Mouse (Mus musculus): ENCODE results near the gene D7Ertd443e.
A peak's percentile ranks its signal among the peaks of the same experiment; 100 is the strongest.

Gene D7Ertd443e

DNA sequence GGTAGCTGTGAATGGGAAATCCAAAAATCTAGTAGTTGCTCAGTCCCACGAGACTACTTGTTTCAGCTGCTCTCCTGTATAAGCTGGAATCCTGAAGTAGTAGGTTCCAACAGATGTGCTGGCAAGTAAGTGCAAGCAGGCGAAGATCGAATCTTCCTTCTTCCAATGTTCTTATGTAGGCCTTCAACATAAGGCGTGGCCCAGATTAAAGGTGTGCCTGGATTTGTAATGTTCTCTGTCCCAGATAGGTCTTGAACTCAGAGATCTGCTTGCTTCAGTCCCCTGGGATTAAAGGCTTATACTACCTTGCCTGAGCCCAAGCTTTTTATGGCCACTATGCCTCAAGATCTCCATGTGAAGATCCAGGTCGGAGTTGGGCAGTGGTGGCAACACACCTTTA is at the start of gene D7Ertd443e:
TSS of gene D7Ertd443e (minus strand) at position 101 of the 400 bp plus-strand sequence.
- DNase-seq = no peak

DNA sequence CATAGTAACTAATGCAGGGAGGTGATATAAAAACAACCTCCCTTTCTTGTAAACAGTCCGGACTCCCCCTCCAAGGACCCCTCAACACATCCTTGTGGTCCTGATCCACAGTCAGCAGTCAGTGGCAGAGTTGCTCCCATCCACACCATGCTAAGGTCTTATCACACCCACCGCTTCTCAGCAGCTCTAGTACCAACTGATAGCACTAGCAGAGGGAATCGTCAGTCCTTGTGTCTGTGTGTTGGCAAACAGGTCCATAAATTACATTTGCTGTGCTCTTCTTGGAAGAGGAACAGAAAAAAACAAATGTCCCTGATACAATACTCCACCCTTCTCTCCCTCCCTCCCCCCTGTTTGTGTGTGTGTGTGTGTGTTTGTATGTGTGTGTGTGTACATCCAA is 46.2 kb upstream of the D7Ertd443e start:
- DNase-seq = no peak

DNA sequence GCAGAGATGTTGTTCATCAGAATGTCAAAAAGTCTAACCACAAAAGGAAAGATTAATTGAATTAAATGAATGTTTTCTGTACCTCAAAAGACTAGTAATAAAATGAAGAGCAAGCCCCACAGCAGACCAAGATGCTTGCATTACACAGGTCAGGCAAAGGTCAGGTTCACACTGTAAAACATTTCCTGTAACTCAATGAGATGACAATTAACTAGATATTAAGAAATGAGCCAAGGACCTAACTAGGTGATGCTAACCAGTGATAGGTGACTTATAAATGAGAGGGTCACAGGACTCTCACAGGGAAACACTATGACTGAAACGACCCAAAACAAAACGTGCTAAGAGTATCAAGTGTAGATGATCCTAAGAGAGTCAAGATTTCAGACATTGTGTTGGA is 43.2 kb upstream of the D7Ertd443e start:
- no peak for DNase-seq

DNA sequence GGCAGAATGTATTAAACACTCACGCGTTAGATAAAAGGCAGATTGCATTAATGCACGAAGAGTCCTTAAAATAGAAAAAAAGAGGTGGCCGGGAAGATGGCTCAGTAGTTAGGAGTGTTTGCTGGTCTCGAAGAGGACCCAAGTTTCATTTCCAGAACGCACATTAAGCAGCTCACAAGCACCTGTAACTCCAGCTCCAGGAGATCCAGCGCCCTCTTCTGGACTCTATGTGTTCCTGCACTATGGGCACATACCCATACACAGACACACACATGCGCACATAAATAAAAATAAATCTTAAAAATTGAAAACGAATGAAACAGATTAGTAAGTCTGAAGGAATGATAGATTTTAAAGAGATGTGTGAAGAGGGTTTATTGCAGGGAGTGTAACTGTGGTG is 29.6 kb upstream of the D7Ertd443e start:
- DNase-seq = no peak

DNA sequence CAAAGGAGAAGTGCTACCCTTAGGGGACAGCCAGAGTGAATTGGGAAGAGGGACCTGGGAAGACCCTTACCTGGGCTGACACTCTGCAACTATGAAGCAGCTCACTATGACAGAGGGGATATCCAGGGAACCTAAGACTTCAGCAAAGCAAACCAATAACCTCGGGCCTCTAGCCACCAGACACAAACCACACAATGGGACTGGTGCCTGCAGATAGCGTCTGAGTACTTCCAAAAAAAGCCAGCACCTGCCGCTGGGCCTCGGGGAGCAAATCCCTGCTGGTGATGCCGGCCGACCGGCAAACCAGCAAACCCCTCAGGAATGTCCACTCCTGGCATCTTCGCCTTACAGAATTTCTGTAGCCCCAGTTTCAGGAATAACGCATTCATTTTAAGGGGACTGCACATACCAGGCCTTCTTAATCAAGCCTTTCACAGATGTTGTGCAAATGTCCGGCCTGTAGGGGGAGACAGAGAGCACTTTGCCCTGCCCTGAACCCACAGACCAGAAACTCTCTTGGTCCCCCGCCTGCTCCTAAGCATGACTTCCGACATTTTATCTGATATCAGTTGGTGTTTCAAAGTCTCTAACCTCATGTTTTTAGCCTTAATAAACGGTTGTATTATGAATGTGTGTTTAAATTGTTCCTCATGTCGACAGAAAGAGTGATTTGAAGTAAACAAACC is 28.7 kb upstream of the D7Ertd443e start:
- peak in 1 of 2 experiments; percentile 6 for DNase-seq

DNA sequence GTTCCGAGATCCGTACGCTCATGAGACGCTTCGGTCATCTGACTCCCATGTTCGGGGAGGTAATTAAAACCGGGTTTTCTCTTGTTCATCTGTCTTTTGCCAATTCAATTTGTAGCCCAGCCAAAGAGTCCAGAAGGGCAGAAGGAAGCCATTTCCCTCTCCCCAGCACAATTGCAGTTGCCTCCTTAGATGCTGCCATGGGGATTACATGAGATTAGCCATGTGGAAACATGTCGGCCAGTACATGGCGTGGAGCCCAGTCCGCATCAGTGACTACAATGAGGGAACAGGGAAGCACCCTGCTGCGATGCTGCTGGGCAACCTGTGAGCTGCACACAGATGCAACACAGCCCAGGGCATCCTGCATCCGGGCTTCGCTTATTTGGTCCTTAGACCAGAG is 23.2 kb upstream of the D7Ertd443e start:
- peak; percentile 74 to 80 for DNase-seq

DNA sequence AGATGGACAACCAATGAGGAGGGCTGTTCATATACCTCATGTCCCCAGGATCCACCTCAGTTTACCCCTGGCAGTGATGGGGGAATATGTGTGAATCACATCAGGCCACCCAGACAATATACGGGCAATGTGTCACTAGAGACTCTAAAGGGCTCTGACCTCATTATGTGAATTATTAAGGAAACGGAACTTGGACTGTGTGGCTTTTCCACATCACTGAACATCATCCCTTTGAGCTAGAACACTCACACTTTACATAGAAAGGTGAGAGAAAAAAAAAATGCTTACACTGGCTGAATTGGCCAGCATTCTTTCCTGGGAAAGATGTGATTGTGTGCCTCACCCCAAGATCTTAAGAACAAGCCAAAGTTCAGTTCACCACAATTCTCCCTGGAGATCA is 15.3 kb upstream of the D7Ertd443e start:
- no peak for DNase-seq

DNA sequence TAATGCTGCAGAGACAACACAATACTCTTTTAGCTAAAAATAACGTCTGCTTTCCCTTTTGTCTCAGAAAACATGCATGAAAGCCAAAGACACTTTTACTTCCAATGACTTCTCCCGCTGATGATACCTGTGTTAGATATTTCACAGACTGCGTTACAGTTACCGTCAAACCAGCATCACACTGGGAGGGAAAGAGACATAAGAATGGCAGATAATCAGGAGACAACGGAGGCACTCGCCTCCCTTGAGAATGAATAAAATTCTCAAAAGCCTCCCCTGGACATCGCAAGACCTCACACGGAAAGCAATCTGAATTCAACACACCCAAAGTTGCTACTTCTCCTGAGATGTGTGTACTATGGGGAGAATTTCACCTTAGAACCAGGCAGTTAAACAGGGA is 11.3 kb upstream of the D7Ertd443e start:
- no peak for DNase-seq

DNA sequence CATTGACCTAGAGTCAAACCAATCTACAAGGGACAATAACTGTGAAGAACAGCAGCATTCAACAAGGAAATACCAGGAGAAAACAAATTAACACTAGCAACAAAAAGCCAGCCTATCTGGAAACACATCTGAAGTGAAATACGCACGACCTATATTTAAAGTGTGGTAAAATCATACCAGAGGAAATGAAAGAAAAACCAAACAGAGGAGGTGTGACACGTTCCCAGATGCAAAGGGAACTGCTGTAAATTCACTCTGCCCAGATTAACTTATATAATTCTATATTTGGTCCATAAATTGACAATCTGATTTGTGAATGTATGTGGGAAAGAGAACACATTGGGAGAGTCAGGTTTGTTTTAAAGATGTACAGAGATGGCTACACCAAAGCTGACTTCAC is 2.7 kb downstream of the D7Ertd443e start:
- DNase-seq = no peak

DNA sequence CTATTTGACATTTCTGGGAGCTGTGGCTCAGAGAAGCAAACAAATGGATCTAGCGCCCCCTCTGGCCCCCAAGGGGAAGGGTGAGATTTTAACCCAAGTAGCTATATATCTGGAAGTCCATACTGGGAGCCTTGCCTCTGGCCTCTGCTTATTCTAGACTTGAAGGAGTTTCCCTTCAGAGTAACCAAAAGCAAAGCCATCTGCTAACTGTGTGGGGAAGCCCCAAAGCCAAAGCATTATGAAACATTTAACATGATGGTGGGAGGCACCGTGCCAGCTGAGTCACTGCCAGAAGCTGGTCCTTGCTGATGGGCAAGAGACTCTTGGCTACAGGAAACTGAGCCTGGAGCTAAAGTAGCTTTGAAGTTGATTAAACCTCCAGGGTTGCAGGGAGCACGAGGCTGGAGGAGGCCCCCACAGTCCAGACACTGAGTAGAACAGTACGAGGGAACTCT is 4.0 kb downstream of the D7Ertd443e start:
- peak; percentile 58 to 70 for DNase-seq

DNA sequence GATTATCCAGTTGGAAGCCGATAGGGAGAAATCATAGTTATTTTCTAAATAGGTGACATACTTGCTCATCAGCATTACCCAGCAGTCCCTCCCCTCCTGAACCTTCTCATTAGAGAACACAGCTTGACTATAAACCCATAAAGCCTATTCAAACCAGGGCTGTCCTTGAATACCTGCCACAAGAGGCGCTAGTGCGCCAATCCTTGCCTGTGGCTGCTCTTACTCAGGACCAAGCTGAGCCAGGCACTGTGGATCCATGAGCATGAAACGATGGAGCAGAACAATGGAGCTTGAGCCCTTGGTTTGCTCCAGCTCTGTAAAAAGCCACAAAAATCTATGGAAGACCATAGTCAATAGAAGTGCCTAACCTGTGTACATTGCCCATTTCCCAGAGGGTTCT is 7.2 kb downstream of the D7Ertd443e start:
- DNase-seq = peak; percentile 44 to 50

DNA sequence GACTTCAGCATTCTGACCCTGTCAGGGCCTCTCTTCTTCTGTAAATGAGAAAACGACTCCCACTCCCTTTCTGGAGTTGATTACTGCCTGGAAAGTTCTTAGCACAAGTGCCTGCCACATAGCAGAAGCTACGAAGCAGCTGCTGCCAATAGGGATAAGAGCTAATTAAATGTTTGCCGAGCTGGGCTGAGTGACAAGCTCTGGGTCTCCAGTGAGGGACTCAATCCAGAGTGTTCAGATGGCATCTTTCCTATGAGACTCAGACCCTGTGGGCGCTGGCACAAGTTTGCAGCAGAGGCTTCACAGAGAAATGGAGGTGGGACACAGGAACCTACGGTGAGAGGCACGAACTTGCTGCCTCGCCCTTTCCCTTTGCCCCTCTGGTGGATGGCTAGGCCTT is 8.7 kb downstream of the D7Ertd443e start:
- no peak for DNase-seq

DNA sequence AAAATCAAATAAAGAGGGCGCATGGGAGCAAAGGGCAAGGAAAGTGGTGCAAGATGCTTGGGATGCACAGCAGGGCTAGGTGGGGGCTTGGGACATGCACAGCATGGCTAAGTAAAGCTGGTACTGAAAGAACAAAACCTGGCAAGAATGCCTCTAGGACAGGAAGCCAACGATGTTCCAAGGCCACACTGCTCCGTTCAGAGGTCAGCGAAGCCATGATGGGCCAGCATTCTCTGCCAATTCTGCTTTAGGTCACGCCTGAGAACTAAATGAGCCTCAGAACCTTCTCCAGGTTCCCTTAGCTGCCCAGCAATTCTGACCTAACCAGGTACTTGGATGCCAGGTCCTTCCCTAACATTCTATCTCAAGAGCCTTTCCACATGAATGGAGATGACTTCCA is 13.2 kb downstream of the D7Ertd443e start:
- DNase-seq = no peak

DNA sequence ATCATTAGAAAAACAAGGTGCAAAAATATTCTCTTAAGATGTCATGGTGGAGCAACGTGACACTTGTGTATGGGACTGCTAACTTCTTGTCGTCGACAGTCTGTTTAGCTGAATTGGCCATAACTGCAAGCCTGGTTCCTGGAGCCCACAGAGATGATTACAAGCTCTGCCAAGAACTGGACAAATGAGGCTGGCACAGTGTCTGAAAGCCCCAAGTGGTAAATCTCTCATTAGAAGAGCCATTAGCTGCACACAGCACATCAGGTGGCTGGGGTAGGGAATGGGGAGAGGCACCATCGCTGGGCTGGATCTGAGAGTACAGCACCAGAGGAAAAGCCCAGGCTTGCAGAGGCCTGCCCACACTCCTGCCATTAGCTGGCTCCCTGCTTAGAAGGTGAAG is 16.2 kb downstream of the D7Ertd443e start:
- no peak for DNase-seq

DNA sequence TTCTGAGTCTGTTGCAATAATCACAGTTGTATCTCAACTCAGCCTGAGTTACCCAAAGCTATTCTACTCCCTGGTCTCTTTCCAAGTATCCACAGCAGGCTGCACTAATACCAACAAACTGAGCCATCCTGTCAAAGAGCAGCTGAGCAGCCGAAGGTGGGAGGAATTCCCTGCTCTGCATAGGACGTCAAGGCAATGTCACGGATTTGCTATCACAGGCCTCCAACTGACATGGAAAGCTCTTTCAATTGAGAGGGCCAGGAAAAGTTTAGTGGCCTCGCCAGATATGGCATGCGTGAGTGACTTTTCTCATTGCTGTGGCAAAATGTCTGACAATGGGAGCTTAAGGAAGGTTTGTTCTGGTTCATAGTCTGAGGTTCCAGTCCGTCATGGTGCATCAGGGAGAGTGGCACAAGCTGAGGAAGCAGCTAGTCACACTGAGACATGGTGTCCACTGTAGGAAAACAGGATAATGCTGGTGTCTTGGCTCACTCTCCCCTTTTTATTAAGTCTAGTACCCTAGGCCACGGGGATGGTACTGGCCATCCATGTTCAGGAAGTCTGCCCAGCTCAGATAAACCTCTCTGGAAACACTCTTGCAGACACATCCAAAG is 23.1 kb downstream of the D7Ertd443e start:
- no peak for DNase-seq

DNA sequence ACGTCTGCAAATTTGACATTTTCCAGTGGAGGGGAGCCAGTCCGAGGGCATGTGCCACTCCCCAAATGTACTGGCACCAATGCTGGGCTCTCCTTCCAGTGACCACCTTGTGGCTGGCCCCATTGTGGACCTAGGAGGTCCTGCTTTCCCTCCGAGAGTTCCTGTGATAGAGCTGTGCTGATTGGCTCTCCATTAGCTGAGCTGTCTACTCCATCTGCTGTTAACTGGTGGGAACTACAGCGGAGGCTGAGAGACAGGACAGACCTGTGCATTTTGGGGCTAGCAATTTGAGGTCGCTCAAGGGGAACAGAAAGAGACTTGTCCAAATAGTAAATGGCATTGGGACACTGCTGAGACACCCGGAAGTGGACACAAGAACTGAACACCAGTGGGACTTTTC is 36.6 kb downstream of the D7Ertd443e start:
- DNase-seq = peak; percentile 38 to 61

DNA sequence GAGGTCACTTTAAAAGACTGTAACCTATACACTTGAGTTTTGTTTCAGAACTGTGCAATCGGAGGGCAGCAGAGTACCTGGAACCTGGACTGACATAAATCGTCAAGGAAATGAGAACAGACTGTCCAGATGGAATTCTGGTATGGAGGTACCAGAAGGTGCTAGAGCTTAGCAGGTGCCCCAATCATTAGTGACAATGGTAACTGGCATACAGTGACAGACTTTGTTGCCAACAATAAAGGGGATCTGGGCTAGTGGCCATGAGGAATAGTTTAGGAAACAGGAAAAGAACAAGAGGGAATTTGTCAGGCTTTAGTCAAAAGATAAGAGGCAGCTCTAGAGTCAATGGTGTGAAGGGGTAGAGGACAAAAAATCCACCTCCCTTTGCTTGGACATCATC is 43.3 kb downstream of the D7Ertd443e start:
- DNase-seq = peak; percentile 44 to 67

DNA sequence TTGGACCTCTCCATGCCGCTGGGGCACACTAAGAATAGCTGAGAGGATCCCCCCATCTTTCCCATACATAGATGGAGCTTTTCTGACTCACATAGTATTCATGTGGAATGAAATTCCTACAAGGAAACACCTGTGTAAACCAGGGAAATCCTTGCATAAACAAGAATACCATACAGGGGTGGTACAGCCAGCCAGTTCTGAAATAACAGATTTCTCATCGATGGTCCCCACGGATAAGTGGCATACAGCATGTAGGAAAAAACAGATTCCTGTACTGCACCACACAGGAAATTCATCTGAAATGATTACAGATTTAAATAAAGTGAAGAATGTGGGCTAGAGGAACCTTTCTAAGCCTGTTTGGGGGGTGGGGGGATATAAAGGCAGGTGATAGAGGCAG is 49.5 kb downstream of the D7Ertd443e start:
- no peak for DNase-seq

DNA sequence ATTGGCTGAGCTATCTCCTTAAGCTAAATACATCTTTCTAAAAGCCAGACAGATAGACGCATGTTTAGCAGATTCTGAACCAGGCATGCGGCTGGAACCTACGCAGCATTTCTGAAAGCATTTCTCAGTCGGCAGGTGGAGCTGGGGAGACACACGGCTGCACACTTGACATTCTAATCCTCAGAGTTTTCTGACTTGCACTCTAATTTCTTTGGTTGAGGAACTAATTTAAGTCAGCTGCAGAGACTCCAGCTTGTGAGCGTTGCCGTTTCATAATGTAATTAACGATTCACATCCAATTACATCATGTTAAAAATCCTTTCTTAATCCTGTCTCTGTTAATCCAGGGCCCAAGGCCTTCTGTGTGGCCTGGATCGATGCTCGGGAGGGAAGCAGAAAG is 64.5 kb downstream of the D7Ertd443e start:
- no peak for DNase-seq

DNA sequence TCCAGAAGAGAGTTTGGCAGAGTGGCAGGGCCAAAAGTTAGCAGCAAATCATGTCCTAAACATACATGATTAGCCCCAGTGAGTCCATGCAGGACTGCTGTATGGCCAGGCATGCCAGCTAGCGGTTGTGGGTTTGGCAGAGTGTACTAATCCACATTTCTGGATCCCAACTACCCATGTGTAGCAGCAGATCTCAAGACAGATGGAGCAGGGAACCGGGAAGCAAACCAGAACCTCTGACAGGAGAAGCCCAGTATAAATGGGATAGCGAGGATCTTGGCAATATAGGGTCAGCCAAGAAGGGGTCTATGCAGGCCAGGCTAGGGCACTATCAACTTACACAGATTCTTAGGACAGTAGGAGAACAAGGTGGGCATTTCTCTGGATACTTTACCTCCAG is 83.4 kb downstream of the D7Ertd443e start:
- peak; percentile 10 to 12 for DNase-seq

DNA sequence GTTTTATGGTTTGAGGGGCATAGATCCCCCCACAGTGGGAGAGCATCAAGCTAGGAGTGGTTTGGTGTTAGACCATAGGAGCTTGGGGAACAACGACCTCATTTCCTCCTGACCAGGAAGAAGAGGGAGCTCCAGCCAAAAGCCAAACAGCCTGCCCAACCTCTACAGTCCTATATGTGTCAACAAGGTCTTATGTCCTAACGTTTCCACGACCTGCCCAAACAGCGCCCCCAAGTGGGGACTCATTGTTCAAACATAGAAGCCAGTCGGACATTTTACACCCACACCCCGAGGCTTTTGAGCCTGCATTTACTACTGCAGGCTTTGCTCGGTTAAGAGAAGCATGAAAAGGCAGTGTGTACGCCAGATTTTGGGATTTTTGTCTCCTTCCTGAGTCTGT is 84.2 kb downstream of the D7Ertd443e start:
- DNase-seq = no peak

DNA sequence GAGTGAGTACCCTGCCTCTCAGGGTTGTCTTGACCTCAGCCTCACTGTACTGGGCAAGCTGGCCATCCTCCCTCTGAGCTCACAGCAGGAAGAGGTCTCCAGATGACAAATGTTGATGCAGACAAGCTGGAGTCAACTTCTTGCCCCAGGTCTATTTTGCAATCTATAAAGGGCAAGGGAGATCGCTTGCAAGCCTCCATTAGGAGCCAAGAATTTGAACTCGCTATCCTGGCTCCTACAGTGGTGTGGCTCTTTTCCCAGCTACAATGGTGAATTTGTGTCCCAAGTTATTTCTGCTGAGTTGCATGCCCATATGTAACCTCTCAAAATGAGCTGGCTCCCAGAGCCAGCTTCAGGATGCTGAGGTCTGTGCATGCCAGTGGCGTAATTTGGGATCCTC is 92.7 kb downstream of the D7Ertd443e start:
- no peak for DNase-seq

DNA sequence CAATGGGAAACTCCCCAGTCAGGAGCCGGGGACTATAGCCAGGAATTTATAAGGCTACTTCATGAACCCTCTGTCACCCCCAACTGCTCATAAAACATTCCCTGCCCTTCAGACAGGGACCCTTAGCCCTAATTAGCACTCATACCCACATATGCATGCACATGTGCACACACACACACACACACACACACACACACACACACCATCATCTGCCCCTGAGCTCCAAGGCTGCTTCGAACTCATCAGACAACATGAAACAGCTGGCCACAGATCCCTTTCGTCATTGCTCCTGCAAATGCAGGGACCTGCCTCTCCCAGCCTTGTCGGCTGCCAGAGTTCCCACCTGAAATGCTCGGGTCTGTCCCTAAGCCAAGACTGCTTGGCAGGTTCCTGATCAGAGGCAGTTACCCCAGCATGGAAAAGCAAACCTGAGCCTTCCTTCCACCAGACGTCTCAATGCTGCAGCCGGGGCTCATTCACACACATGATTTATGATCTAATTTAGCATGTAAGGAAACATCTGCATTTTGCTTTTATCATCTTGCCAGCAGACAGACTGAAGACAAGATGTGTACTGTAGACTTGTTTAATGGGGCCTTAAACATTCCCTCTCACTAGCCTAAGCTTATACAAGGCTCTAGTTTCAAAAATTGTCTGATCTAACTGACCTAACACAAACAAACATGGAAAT is 95.7 kb downstream of the D7Ertd443e start:
- no peak for DNase-seq

DNA sequence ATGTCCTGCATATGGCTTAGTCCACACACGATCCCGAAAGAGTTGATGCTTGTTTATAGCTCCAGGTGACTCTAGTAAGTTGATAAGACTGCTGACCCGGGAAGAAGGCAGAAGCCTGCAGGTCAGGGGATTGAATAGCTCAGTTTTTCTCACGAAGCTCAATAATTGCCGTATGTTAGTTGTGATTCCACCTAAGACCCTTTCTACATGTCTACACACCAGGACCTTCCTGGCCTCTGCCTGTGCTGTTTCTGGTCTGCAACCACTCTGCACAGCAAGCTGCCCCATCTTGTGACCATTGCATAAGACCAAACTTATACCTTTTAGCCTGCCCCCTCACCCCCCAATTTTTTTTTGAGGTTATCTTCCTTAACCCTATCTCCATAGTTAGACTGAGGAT is 96.3 kb downstream of the D7Ertd443e start:
- DNase-seq = no peak
